Mouse (Mus musculus): ENCODE data around the gene Cdh12. TPM values are rescaled to one million over a fixed set of nuclear protein-coding genes. Genes with fewer than 3 reads are reported as not detected.

The Cdh12 gene
- polyA plus RNA-seq, 1 experiment from 2014 or later, result 0.58 TPM

DNA sequence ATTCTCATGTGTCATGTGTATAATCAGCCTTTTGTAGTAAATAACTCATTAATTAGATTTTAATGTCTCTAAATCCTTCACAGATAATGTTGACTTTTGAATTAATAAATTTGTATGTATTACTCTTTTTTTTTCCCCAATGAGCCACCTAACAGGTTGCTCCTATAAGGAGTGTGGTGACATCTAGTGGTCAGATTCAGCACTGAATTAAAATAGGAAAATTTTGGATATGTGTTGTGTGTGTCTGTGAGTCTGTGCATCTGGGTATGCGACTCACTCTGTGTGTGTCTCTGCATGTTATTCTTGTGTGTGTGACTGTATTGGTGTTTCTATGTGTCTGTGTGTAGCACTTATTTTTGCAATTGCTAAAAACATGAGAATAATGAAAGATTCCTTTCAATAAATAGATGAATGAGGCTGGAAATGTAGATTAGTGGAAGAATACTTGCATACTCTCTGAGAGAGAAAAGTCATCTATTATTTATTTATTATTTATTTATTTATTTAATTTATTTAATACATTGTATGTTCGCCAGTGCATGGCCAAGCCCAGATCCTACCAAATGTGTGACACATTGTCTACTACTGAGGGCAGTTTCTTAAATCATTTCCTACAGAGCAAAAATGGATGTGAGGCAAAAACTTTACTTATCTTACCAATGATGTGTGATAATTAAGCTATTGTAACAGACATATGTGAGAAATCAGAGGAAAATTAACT is 958.4 kb downstream of the Cdh12 start:
- Histone ChIP-seq H3K4me1 (no peaks in the 10 kb centered on the region), H3K27ac (no peak overlapping the region), H3K27me3 (no peaks in the 10 kb centered on the region), H3K9ac (no peak overlapping the region), H3K9me3 (no peaks in the 10 kb centered on the region), H3K36me3 (no peaks in the 10 kb centered on the region), H3K4me2 (no peak overlapping the region), H3K4me3 (no peak overlapping the region)
- WGBS, result 63% methylated on average over 2 of the region's 2 CpGs
- no peak for ATAC-seq (ENCODE audit: insufficient number of reproducible peaks, low FRiP score, low TSS enrichment, low read depth)

DNA sequence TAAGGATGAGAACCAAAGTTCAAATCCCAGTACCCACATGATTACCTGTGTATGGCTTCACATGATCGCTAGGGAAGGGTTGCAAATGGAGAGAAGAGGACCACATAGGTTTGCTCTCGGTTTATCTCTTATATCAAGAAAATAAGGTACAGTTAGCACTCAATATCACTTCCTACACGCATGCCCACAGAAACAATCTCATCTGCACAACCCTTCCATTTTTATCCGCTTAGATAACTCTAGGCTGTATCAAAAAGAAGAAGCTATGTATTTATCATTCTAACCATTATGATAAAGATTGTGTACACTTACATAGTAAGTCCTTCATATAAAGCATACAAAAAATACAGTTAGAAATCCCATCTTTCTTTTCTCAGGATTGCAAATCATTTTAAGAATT is 988.3 kb downstream of the Cdh12 start:
- no peak for ATAC-seq (ENCODE audit: insufficient number of reproducible peaks, low FRiP score, low TSS enrichment, low read depth)

DNA sequence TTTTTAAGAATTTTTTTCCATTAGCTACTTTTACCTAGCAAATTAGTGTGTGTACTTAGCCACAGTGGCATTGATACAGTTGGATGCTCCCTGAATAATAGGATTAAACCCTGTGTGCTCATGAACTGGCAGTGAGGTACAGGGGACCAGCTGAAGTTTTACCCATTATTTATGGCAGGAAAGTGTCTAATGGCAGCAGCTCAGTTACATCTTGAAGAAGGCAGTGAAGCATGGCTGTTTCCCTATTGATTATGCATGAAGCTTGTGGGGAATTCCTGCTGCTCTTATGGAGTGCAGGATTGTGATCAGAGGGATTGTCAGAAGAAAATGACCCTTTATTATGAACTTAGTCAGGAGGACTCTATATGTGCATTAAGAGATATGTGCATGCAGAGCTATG is 988.9 kb downstream of the Cdh12 start:
- Histone ChIP-seq H3K27ac (no peak overlapping the region), H3K27me3 (no peaks in the 10 kb centered on the region), H3K4me1 (no peaks in the 10 kb centered on the region), H3K4me3 (no peak overlapping the region), H3K9ac (no peak overlapping the region), H3K36me3 (no peaks in the 10 kb centered on the region), H3K4me2 (no peak overlapping the region), H3K9me3 (no peaks in the 10 kb centered on the region)
- no peak for ATAC-seq (ENCODE audit: insufficient number of reproducible peaks, low FRiP score, low TSS enrichment, low read depth)

More for the DNA sequence above, 988.3 kb downstream of the Cdh12 start:
- no peak overlapping the region for H3K9ac ChIP-seq
- no peak overlapping the region for H3K27ac ChIP-seq
- 83% methylated on average over 4 of the region's 4 CpGs for WGBS
- H3K4me2 ChIP-seq, result no peak overlapping the region
- H3K4me3 ChIP-seq, result no peak overlapping the region
- H3K27me3 ChIP-seq, result no peaks in the 10 kb centered on the region
- no peaks in the 10 kb centered on the region for H3K36me3 ChIP-seq
- no peaks in the 10 kb centered on the region for H3K9me3 ChIP-seq
- no peaks in the 10 kb centered on the region for H3K4me1 ChIP-seq

DNA sequence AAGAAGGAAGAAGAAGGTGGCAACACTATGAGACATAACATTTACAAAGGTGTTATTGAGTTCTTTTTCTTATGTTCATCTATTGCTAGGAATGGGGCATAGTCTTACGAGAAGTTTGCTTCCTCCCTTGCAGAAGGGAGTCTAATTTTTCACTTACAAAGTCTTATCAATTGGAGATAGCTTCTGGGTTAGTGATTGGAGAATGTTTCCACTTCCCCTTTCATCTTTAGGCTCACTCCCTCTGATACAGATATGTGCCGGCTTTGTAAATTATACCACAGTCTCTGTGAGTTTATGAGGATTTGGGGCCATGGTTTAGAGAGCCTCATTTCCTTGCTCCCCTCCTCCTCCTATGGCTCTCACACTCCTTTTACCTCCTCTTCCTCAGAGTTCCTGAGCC is 1009.0 kb downstream of the Cdh12 start:
- Histone ChIP-seq H3K4me1 (no peaks in the 10 kb centered on the region), H3K27ac (no peak overlapping the region), H3K27me3 (no peaks in the 10 kb centered on the region), H3K36me3 (no peaks in the 10 kb centered on the region), H3K9me3 (no peaks in the 10 kb centered on the region), H3K4me3 (no peak overlapping the region), H3K9ac (no peak overlapping the region), H3K4me2 (no peak overlapping the region)
- 58% methylated on average over 2 of the region's 2 CpGs for WGBS
- ATAC-seq (ENCODE audit: insufficient number of reproducible peaks, low FRiP score, low TSS enrichment, low read depth), result no peak

DNA sequence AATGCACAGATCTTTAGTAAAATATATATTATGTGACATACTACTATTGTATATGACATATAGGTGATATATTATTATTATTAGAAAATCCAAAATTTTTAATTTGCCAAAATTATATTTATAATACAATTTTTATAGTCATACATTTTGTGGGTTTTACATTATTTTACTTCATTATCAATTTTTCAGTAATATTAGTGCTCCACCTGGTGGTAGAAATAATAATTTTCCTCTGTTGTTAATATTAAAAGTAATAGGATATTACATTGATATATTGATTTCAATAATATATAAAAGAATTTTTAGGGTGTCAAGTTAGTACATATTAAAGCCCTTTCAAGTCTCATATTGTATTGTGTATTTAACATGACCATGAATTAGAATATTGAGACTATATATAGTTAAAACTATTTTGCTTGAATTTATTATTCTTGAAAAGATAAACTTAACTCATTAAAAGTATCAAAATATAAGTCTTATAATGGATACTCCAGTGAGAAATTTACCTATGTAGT is 1070.3 kb downstream of the Cdh12 start:
- H3K27ac ChIP-seq, result no peak overlapping the region
- no peaks in the 10 kb centered on the region for H3K36me3 ChIP-seq
- no peaks in the 10 kb centered on the region for H3K9me3 ChIP-seq
- no peaks in the 10 kb centered on the region for H3K27me3 ChIP-seq
- H3K4me3 ChIP-seq, result no peak overlapping the region
- H3K4me2 ChIP-seq, result no peak overlapping the region
- H3K4me1 ChIP-seq, result no peaks in the 10 kb centered on the region
- no peak overlapping the region for H3K9ac ChIP-seq
- no peak for ATAC-seq (ENCODE audit: insufficient number of reproducible peaks, low FRiP score, low TSS enrichment, low read depth)

DNA sequence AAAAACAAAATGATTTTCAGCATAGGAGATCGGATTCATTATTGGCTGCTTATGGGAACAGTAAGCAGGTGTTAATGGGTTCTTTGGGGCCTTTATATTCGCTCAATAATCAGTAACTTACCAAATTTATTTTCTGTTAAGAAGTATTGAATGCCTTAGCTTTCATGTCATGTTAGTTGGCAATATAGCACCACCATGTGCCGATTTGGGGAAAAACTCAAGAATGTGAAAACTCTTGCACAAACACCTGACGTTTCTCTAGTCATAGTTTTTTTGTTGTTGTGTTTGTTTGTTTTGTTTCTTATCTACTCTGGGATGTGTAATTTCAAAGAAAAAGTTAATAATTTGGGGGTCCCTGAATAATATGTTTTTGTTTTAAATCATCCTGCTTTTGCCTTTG is 1081.7 kb downstream of the Cdh12 start:
- no peak overlapping the region for H3K27ac ChIP-seq
- H3K4me1 ChIP-seq, result no peaks in the 10 kb centered on the region
- no peaks in the 10 kb centered on the region for H3K9me3 ChIP-seq

DNA sequence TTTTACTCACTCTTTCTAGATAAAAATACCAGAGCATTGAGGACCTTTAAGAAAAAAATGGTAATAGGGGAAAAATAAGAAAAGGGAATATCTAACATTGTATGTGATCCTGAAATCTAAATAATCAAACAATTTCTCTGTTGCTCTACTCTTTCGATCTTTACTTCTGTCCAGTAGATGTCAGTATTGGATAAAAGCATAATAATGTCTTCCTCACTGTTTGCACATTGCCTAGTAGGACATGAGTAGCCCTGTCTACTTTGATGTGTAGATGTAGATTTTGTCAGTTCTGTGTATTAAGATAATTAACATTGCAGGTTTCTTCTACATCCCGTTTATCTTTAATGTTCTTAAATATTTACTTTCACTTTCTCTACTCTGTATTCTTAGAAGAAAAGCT is 1087.8 kb downstream of the Cdh12 start:
- no peaks in the 10 kb centered on the region for H3K4me1 ChIP-seq
- H3K4me2 ChIP-seq, result no peak overlapping the region
- H3K4me3 ChIP-seq, result no peak overlapping the region
- no peaks in the 10 kb centered on the region for H3K27me3 ChIP-seq
- no peak overlapping the region for H3K9ac ChIP-seq
- H3K36me3 ChIP-seq, result no peaks in the 10 kb centered on the region
- H3K27ac ChIP-seq, result no peak overlapping the region
- H3K9me3 ChIP-seq, result no peaks in the 10 kb centered on the region
- 46% methylated on average over 2 of the region's 2 CpGs for WGBS
- ATAC-seq (ENCODE audit: insufficient number of reproducible peaks, low FRiP score, low TSS enrichment, low read depth), result no peak

More for the DNA sequence above, 1081.7 kb downstream of the Cdh12 start:
- H3K27me3 ChIP-seq, result no peaks in the 10 kb centered on the region
- H3K4me2 ChIP-seq, result no peak overlapping the region
- 55% methylated on average over 4 of the region's 4 CpGs for WGBS
- ATAC-seq (ENCODE audit: insufficient number of reproducible peaks, low FRiP score, low TSS enrichment, low read depth), result no peak
- H3K36me3 ChIP-seq, result no peaks in the 10 kb centered on the region
- H3K9ac ChIP-seq, result no peak overlapping the region
- H3K4me3 ChIP-seq, result no peak overlapping the region

DNA sequence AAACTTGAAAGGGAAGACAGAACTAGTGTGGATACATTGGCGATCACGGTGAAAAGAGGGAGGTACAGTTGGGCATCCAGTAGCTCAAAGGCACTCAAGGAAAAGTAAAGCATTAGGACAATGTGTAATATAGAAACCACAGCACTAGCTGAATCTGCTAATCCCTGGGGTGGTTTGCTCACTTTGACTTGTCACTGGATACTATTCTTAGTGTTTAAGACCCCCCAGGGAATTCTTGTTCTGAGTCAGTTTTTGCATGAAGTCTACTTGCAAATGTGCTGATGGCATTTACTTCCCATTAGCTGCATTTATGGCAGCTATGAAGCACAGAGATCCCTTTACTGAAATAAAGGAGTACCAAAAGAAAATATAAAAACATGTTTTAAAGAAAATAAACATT is 1095.7 kb downstream of the Cdh12 start:
- no peak for ATAC-seq (ENCODE audit: insufficient number of reproducible peaks, low FRiP score, low TSS enrichment, low read depth)
- Histone ChIP-seq H3K4me2 (no peak overlapping the region), H3K4me3 (no peak overlapping the region), H3K27me3 (no peaks in the 10 kb centered on the region), H3K9ac (no peak overlapping the region), H3K4me1 (no peaks in the 10 kb centered on the region), H3K27ac (no peak overlapping the region), H3K36me3 (no peaks in the 10 kb centered on the region), H3K9me3 (no peaks in the 10 kb centered on the region)
- WGBS, result 88% methylated on average over 2 of the region's 2 CpGs

DNA sequence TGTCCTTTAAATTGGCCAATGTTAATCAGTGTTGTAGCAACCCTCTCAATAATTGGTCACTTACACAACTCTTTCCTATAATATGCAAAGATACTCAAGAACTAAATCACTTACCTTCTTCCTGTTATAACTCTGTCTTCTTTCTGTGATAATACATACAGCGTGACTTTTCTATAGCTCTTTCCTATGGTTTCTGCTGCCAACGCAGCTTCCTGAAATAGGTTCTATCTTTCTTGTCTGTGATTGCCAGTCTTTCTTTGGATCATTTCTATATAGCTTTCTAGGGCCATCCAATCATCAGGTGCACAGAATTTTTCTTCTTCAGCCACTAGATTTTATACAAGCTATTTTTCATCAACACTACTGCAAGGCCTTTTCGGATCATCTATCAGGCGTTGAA is 1106.9 kb downstream of the Cdh12 start:
- Histone ChIP-seq H3K4me1 (no peaks in the 10 kb centered on the region), H3K36me3 (no peaks in the 10 kb centered on the region), H3K4me3 (no peak overlapping the region), H3K9me3 (no peaks in the 10 kb centered on the region), H3K4me2 (no peak overlapping the region), H3K27ac (no peak overlapping the region), H3K9ac (no peak overlapping the region), H3K27me3 (no peaks in the 10 kb centered on the region)
- 88% methylated on average over 4 of the region's 4 CpGs for WGBS
- ATAC-seq (ENCODE audit: insufficient number of reproducible peaks, low FRiP score, low TSS enrichment, low read depth), result no peak

DNA sequence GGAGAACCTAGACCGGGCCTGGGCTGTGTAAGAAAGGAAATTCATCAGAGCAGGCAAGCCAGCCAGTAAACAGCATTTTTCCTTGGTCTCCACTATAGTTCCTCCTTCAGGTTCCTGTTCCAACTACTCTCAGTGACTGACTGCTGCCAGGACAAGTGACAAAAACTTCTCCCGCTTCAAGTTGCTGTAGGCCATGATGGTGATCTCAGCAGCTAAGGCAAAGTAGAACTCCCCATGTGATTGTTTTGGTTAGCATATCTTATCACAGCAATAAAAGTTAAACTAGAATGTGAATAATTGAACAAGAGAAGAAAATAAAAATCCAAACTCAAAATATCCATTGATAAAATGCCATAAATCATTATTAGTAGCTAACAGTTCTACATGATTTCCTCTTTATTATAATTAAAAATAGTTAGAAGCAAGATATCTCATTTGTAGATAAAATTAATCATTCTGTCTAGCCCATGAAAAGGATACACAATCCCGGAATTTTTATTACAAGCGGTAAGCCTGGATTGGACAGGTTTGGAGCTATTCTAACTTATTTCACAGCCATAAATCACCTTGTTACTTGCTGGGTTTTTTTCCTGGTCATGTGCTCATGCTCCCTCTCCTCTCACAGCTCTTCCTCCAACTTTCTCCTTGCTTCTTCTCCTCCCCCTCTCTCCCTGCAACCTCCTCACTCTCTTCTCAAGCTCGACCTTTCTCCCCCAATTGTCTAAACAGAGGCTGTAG is 1117.4 kb downstream of the Cdh12 start:
- Histone ChIP-seq H3K36me3 (no peaks in the 10 kb centered on the region), H3K4me2 (no peak overlapping the region), H3K9ac (no peak overlapping the region), H3K27me3 (no peaks in the 10 kb centered on the region), H3K9me3 (no peaks in the 10 kb centered on the region), H3K4me3 (no peak overlapping the region), H3K27ac (no peak overlapping the region), H3K4me1 (no peaks in the 10 kb centered on the region)
- no peak for ATAC-seq (ENCODE audit: insufficient number of reproducible peaks, low FRiP score, low TSS enrichment, low read depth)
- WGBS, result 75% methylated on average over 5 of the region's 5 CpGs

DNA sequence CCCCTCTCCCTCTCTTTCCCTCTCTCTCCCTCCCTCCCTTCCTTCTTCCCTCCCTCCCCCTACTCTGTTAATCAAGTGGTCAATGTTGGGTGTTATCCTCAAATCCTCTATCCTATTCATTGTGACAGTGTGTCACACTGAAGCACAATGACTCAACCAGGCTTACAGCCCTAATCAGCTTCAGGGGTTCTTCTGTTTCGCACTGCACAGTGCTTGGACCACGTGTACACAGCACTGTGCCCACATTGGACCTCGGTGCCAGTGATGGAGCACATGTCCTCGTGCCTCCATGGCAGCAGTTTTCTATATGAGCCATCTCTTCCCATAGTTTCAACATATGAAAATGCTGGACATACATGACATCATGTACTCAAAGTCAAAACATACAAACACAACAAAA is 1155.4 kb downstream of the Cdh12 start:
- no peak overlapping the region for H3K27ac ChIP-seq
- ATAC-seq (ENCODE audit: insufficient number of reproducible peaks, low FRiP score, low TSS enrichment, low read depth), result no peak
- 69% methylated on average over 4 of the region's 4 CpGs for WGBS
- H3K9me3 ChIP-seq, result no peaks in the 10 kb centered on the region
- H3K27me3 ChIP-seq, result no peaks in the 10 kb centered on the region
- no peaks in the 10 kb centered on the region for H3K4me1 ChIP-seq
- no peaks in the 10 kb centered on the region for H3K36me3 ChIP-seq
- no peak overlapping the region for H3K4me2 ChIP-seq
- no peak overlapping the region for H3K4me3 ChIP-seq
- H3K9ac ChIP-seq, result no peak overlapping the region
